Mouse (Mus musculus) embryonic facial prominence, embryonic 14.5 days (tissue): ENCODE data around the gene Vapb. TPM values are rescaled to one million over a fixed set of nuclear protein-coding genes. Genes with fewer than 3 reads are reported as not detected.
A peak's percentile ranks its signal among the peaks of the same experiment; 100 is the strongest.

Experiments used
- ATAC-seq: fragments of 200-750 bp; cut with Nextera tagmentation; 2 replicates; pipeline ENCODE4 v1.8.0; 2017; ENCODE audit warnings: low read depth, moderate number of reproducible peaks, moderate TSS enrichment
- DNase-seq: peaks from one replicate; pipeline ENCODE4 v3.0.0-alpha.2; 2015; ENCODE audit warnings: low spot score
- H3K27ac ChIP-seq: fragments of 300-500 bp; sonication (generic); replicated peaks from 2 replicates; pipeline ENCODE4 v1.5.1; 2014; ENCODE audit warnings: low read depth, mild to moderate bottlenecking, low read length, moderate library complexity
- H3K27me3 ChIP-seq: fragments of 300-500 bp; sonication (generic); replicated peaks from 2 replicates; pipeline ENCODE4 v1.6.1; 2014; ENCODE audit warnings: low read length; ENCODE audit not compliant: control insufficient read depth, insufficient read depth
- H3K36me3 ChIP-seq: fragments of 300-500 bp; sonication (generic); 2 replicates; pipeline ENCODE4 v1.6.1; 2014; ENCODE audit warnings: low read length, mixed read lengths; ENCODE audit not compliant: control insufficient read depth, insufficient read depth
- H3K4me1 ChIP-seq: fragments of 300-500 bp; sonication (generic); 2 replicates; pipeline ENCODE4 v1.6.1; 2014; ENCODE audit warnings: antibody characterized with exemption, low read length; ENCODE audit not compliant: control insufficient read depth, insufficient read depth
- H3K4me2 ChIP-seq: fragments of 300-500 bp; sonication (generic); 2 replicates; pipeline ENCODE4 v1.6.1; 2014; ENCODE audit warnings: low read depth, mild to moderate bottlenecking, low read length, moderate library complexity, mixed read lengths
- H3K4me3 ChIP-seq: fragments of 300-500 bp; sonication (generic); 2 replicates; pipeline ENCODE4 v1.5.1; 2014; ENCODE audit warnings: low read depth, mild to moderate bottlenecking, low read length
- H3K9ac ChIP-seq: fragments of 300-500 bp; sonication (generic); 2 replicates; pipeline ENCODE4 v1.6.1; 2014; ENCODE audit warnings: low read depth, mild to moderate bottlenecking, low read length, moderate library complexity, mixed read lengths
- H3K9me3 ChIP-seq: fragments of 300-500 bp; sonication (generic); 2 replicates; pipeline ENCODE4 v1.6.1; 2016; ENCODE audit warnings: low read length; ENCODE audit not compliant: control insufficient read depth
- WGBS: fragments of 180-500 bp; shearing (Covaris S2); extraction: QIAGEN DNeasy Blood & Tissue Kit; methylation state at CpG from one replicate; pipeline ENCODE4 v1.1.7; 2014; 5-methylcytosine and 5-hydroxymethylcytosine counted together
- polyA plus RNA-seq: library from polyadenylated mRNA; unstranded; fragments of >200 nt; fragmentation: Nextera tagmentation; extraction: Ambion mirVana; gene quantifications from 2 replicates; pipeline ENCODE4 v1.2.1, GENCODE M21; 2014

The Vapb gene
- polyA plus RNA-seq, 1 experiment from 2014 or later = 12.9 TPM

GRCm38 (mm10) chr2:173802176-173802575 lies 64.9 kb downstream of the Vapb start:
- DNase-seq (no peak), ATAC-seq (no peak)
- no peaks in the 10 kb centered on the region for H3K36me3 ChIP-seq
- no peak overlapping the region for H3K4me3 ChIP-seq
- no peak overlapping the region for H3K27ac ChIP-seq
- no peaks in the 10 kb centered on the region for H3K9me3 ChIP-seq
- no peak overlapping the region for H3K4me2 ChIP-seq
- no peak overlapping the region for H3K9ac ChIP-seq
- WGBS = 60% methylated on average over 4 of the region's 4 CpGs
- H3K27me3 ChIP-seq = no peaks in the 10 kb centered on the region
- H3K4me1 ChIP-seq = peaks cover 11% of the 10 kb centered on the region; the same call in 1 of the 2 replicates

GRCm38 (mm10) chr2:173802956-173803355 lies 65.6 kb downstream of the Vapb start:
- Histone ChIP-seq H3K9me3 (no peaks in the 10 kb centered on the region), H3K27me3 (no peaks in the 10 kb centered on the region), H3K4me3 (no peak overlapping the region), H3K4me1 (peaks cover 11% of the 10 kb centered on the region; the same call in 1 of the 2 replicates), H3K27ac (no peak overlapping the region), H3K36me3 (no peaks in the 10 kb centered on the region), H3K9ac (no peak overlapping the region), H3K4me2 (no peak overlapping the region)
- WGBS = 53% methylated on average over 3 of the region's 3 CpGs
- ATAC-seq (no peak), DNase-seq (no peak)

- Histone ChIP-seq H3K4me2 (no peak overlapping the region), H3K9ac (no peak overlapping the region), H3K27me3 (no peaks in the 10 kb centered on the region), H3K9me3 (no peaks in the 10 kb centered on the region), H3K27ac (no peak overlapping the region), H3K4me3 (no peak overlapping the region), H3K4me1 (peaks cover 11% of the 10 kb centered on the region; the same call in 1 of the 2 replicates), H3K36me3 (no peaks in the 10 kb centered on the region)
- DNase-seq (no peak), ATAC-seq (no peak)
- 88% methylated on average over 11 of the region's 11 CpGs for whole genome bisulfite sequencing
These were observed 66.5 kb downstream of the Vapb start for GRCm38 (mm10) chr2:173803827-173804226.

GRCm38 (mm10) chr2:173806621-173807020 lies 69.3 kb downstream of the Vapb start:
- Histone ChIP-seq H3K27ac (no peak overlapping the region), H3K4me1 (peaks cover 1% of the 10 kb centered on the region; the same call in 1 of the 2 replicates), H3K9ac (no peak overlapping the region), H3K36me3 (no peaks in the 10 kb centered on the region), H3K9me3 (no peaks in the 10 kb centered on the region), H3K4me3 (no peak overlapping the region), H3K4me2 (no peak overlapping the region), H3K27me3 (no peaks in the 10 kb centered on the region)
- ATAC-seq (no peak), DNase-seq (no peak)
- 75% methylated on average over 7 of the region's 7 CpGs for WGBS

GRCm38 (mm10) chr2:173808942-173809341 lies 71.6 kb downstream of the Vapb start:
- ATAC-seq (no peak), DNase-seq (no peak)
- no peaks in the 10 kb centered on the region for H3K36me3 ChIP-seq
- no peak overlapping the region for H3K4me3 ChIP-seq
- H3K27ac ChIP-seq = no peak overlapping the region
- no peak overlapping the region for H3K4me2 ChIP-seq
- WGBS = 77% methylated on average over 7 of the region's 7 CpGs
- H3K27me3 ChIP-seq = no peaks in the 10 kb centered on the region
- no peak overlapping the region for H3K9ac ChIP-seq
- H3K4me1 ChIP-seq = no peaks in the 10 kb centered on the region
- H3K9me3 ChIP-seq = no peaks in the 10 kb centered on the region

- Histone ChIP-seq H3K9ac (no peak overlapping the region), H3K9me3 (no peaks in the 10 kb centered on the region), H3K4me1 (no peaks in the 10 kb centered on the region), H3K4me2 (no peak overlapping the region), H3K36me3 (no peaks in the 10 kb centered on the region), H3K27me3 (no peaks in the 10 kb centered on the region), H3K4me3 (no peak overlapping the region), H3K27ac (no peak overlapping the region; the same call in 1 of the 2 replicates)
- DNase-seq (peak; percentile 85), ATAC-seq (peak; percentile 87)
- 64% methylated on average over 15 of the region's 15 CpGs for WGBS
These were observed 72.9 kb downstream of the Vapb start for GRCm38 (mm10) chr2:173810036-173810850.

- no peak overlapping the region for H3K9ac ChIP-seq
- H3K36me3 ChIP-seq = no peaks in the 10 kb centered on the region
- no peaks in the 10 kb centered on the region for H3K9me3 ChIP-seq
- DNase-seq = peak; percentile 66
- H3K4me3 ChIP-seq = no peak overlapping the region
- H3K27me3 ChIP-seq = no peaks in the 10 kb centered on the region
- no peaks in the 10 kb centered on the region for H3K4me1 ChIP-seq
- H3K27ac ChIP-seq = no peak overlapping the region; the same call in 1 of the 2 replicates
- ATAC-seq = peak; percentile 56
- 77% methylated on average over 5 of the region's 5 CpGs for WGBS
- H3K4me2 ChIP-seq = no peak overlapping the region
These were observed 73.5 kb downstream of the Vapb start for GRCm38 (mm10) chr2:173810851-173811130.

GRCm38 (mm10) chr2:173811850-173812249 lies 74.5 kb downstream of the Vapb start:
- Histone ChIP-seq H3K4me1 (no peaks in the 10 kb centered on the region), H3K27me3 (no peaks in the 10 kb centered on the region), H3K27ac (no peak overlapping the region), H3K9me3 (peaks cover 5% of the 10 kb centered on the region), H3K9ac (no peak overlapping the region), H3K4me2 (no peak overlapping the region), H3K36me3 (no peaks in the 10 kb centered on the region), H3K4me3 (no peak overlapping the region)
- 78% methylated on average over 8 of the region's 8 CpGs for WGBS
- DNase-seq (no peak), ATAC-seq (no peak)

GRCm38 (mm10) chr2:173813071-173813470 lies 75.8 kb downstream of the Vapb start:
- H3K4me3 ChIP-seq = no peak overlapping the region
- 80% methylated on average over 5 of the region's 5 CpGs for WGBS
- H3K4me1 ChIP-seq = no peaks in the 10 kb centered on the region
- no peak overlapping the region for H3K27ac ChIP-seq
- DNase-seq = no peak
- H3K9me3 ChIP-seq = peaks cover 14% of the 10 kb centered on the region
- no peaks in the 10 kb centered on the region for H3K36me3 ChIP-seq
- no peak overlapping the region for H3K9ac ChIP-seq
- H3K4me2 ChIP-seq = no peak overlapping the region
- ATAC-seq = no peak
- no peaks in the 10 kb centered on the region for H3K27me3 ChIP-seq
